Mouse (Mus musculus) adrenal gland, adult 10 weeks (tissue): ENCODE results near the gene Gm44. TPM values are rescaled to one million over a fixed set of nuclear protein-coding genes. Genes with fewer than 3 reads are reported as not detected.

Experiments used
- polyA plus RNA-seq: library from polyadenylated mRNA; stranded (reverse); fragments of 350-450 nt; fragmentation: Illumina TruSeq; extraction: RNeasy Lipid Tissue Mini Kit (QIAGEN cat#74804); gene quantifications from one replicate; pipeline ENCODE4 v1.2.3, GENCODE M21; 2014; ENCODE audit warnings: low read depth, low replicate concordance

Gene Gm44
- not detected for polyA plus RNA-seq

GRCm38 (mm10) chrX:90891842-90892241 is at the start of gene Gm44:
Gene Gm44 (plus strand): TSS chrX:90892142.

